ENCODE assay signal across 8 mouse cellular contexts in the genomic region with DNA sequence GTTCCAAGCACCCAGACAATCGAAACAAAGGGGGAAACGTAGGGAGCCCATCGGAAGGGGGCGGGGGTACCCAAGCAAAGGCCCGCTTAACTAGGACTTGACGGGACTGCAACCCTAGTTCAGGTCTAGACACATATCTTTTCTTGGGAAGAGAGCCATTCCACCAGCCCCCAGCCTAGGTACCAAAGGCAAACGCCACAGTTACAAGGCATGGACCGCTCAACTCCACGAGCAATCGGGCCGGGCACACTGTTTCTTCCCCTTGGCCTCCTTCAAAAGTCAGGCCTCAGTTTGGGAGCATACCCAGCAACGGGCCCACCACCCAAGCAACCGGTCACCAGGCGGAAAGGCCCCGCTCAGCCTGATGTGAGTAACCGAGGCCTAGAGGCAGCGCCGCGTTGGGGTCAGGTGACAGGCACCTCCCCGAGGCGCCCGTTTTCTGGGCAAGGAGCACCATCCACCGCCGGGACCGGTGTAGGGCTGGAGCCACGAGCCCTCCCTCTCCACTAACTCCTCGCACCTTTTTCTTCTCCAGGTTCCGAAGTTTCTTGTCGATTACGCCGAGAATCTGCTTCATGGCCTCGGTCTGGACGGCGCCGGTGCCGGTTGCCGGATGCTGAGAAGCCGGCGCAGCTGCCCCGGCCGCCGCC. TPM values are rescaled to one million over a fixed set of nuclear protein-coding genes. Genes with fewer than 3 reads are reported as not detected.
A peak's percentile ranks its signal among the peaks of the same experiment; 100 is the strongest.
DNase-seq lines count a peak whose midpoint lies in the region; ATAC-seq and TF ChIP-seq lines count a peak whose summit lies in the region.

No protein-coding gene starts in this region.

- WGBS in intestine, embryonic 14.5 days = under 1% methylated on average over 42 of the region's 42 CpGs

- TF ChIP-seq CTCF in gastrocnemius, adult 2 months (IDR thresholded peaks at IDR 0.05) = no peak

- H3K36me3 ChIP-seq in intestine, embryonic 14.5 days (ENCODE audit: control insufficient read depth, insufficient read depth, low read length) = peaks cover 38% of the 10 kb centered on the region

- peak overlapping the region; percentile 79 for H3K4me3 ChIP-seq in gastrocnemius, adult 2 months
- peak overlapping the region; percentile 99 for H3K4me3 ChIP-seq in intestine, embryonic 14.5 days (ENCODE audit: low read depth, low read length)

- no peaks in the 10 kb centered on the region for H3K9me3 ChIP-seq in intestine, embryonic 14.5 days (ENCODE audit: control insufficient read depth, low read length)

- H3K27me3 ChIP-seq in intestine, embryonic 14.5 days (replicated peaks; ENCODE audit: control insufficient read depth, insufficient read depth, low read length) = no peaks in the 10 kb centered on the region

- H3K4me2 ChIP-seq in intestine, embryonic 14.5 days (ENCODE audit: low read length) = peak overlapping the region; percentile 70

- peak; percentile 52 for DNase-seq in T-cell, adult 2 months (ENCODE audit: low spot score)
- peak; percentile 29 to 56 for DNase-seq in cerebellum, postnatal 4 days (ENCODE audit: low spot score in 2 of 2)
- peak; percentile 75 for DNase-seq in gastrocnemius, adult 2 months
- peak; percentile 92 for DNase-seq in intestine, embryonic 14.5 days (ENCODE audit: low spot score)
- DNase-seq in left cerebral cortex, postnatal 25 days (ENCODE audit: low spot score in 2 of 2) = peak; percentile 47 to 60
- peak; percentile 32 to 34 for DNase-seq in right cerebral cortex, postnatal 36 days (ENCODE audit: low spot score in 2 of 2)
- peak; percentile 55 for DNase-seq in urinary bladder, postnatal 25 days (ENCODE audit: low spot score)

- H3K27ac ChIP-seq in gastrocnemius, adult 2 months = peak overlapping the region; percentile 95
- H3K27ac ChIP-seq in intestine, embryonic 14.5 days (ENCODE audit: low read depth) = peak overlapping the region; percentile 100

- intact Hi-C loops in gastrocnemius, adult 2 months (cut with DNase I) = loop anchor here (2.0 to 10.0 kb wide), 3 partner anchors 36 to 698 kb away; a partner anchor contains a TSS
- intact Hi-C loops in left cerebral cortex, postnatal 25 days (cut with DNase I) = loop anchor here (5.0 kb wide), 2 partner anchors 51 to 71 kb away; no protein-coding TSS in a partner anchor

- H3K9ac ChIP-seq in intestine, embryonic 14.5 days (ENCODE audit: low read length) = peak overlapping the region; percentile 97

- peak; percentile 12 for ATAC-seq in intestine, embryonic 14.5 days (replicated peaks; ENCODE audit: low FRiP score, low TSS enrichment, low read depth)
- ATAC-seq in megakaryocyte-erythroid progenitor cell, adult 5-6 weeks (replicated peaks; ENCODE audit: low FRiP score, low TSS enrichment, poor library complexity, severe bottlenecking) = peak; percentile 36

- peaks cover 23% of the 10 kb centered on the region for H3K4me1 ChIP-seq in intestine, embryonic 14.5 days (replicated peaks; ENCODE audit: control insufficient read depth, insufficient read depth, low read length)

RNA-seq across cellular contexts. Expression of a gene that starts 1.1 kb away (rescaled TPM):
- 100 to 1,000 TPM in 1 of 2 experiments, 10 to 100 TPM in 1; 87.3 to 112 TPM for total RNA-seq in gastrocnemius, adult 2 months (2021)
- polyA plus RNA-seq in intestine, embryonic 14.5 days (2014; fragmentation: Nextera tagmentation; extraction: Ambion mirVana) = 344 and 378 TPM in 2 replicates
- total RNA-seq in left cerebral cortex, postnatal 25 days (2021) = 100 to 1,000 TPM; 329 to 340 TPM
- 410 and 422 TPM in 2 replicates for total RNA-seq in megakaryocyte-erythroid progenitor cell, adult 5-6 weeks (2014; fragmentation: Nextera tagmentation)
- 571 and 586 TPM in 2 replicates for total RNA-seq in megakaryocyte-erythroid progenitor cell, adult 5-6 weeks (2017)

RNA-seq across cellular contexts. Expression of a gene that starts 35.3 kb away (rescaled TPM):
- 10 to 100 TPM; 15.8 to 18.3 TPM for total RNA-seq in gastrocnemius, adult 2 months (2021)
- polyA plus RNA-seq in intestine, embryonic 14.5 days (2014; fragmentation: Nextera tagmentation; extraction: Ambion mirVana) = 39.0 and 39.3 TPM in 2 replicates
- total RNA-seq in left cerebral cortex, postnatal 25 days (2021) = 10 to 100 TPM; 34.4 to 35.5 TPM
- total RNA-seq in megakaryocyte-erythroid progenitor cell, adult 5-6 weeks (2014; fragmentation: Nextera tagmentation) = 72.5 and 104 TPM in 2 replicates
- 75.1 and 125 TPM in 2 replicates for total RNA-seq in megakaryocyte-erythroid progenitor cell, adult 5-6 weeks (2017)

Comparison
In these comparisons a context has a peak if more than half of its experiments do, and no peak if none do; other contexts are left out.
1. Peak in every context shown above with its lines: DNase-seq, ATAC-seq, H3K4me3 ChIP-seq and H3K27ac ChIP-seq.
2. DNase-seq: peak in every context shown above with its lines; median percentile 92 in intestine, embryonic 14.5 days; 75 in gastrocnemius, adult 2 months; 55 in urinary bladder, postnatal 25 days; 54 in left cerebral cortex, postnatal 25 days; 52 in T-cell, adult 2 months; 42 in cerebellum, postnatal 4 days; 33 in right cerebral cortex, postnatal 36 days.